Mouse (Mus musculus): ENCODE data around the gene L2hgdh.
"Not testable (repeated sequence)": the region's sequence is repeated elsewhere in the genome, so short reads cannot be mapped to it uniquely, and the experiment has no call there.

Gene L2hgdh

DNA sequence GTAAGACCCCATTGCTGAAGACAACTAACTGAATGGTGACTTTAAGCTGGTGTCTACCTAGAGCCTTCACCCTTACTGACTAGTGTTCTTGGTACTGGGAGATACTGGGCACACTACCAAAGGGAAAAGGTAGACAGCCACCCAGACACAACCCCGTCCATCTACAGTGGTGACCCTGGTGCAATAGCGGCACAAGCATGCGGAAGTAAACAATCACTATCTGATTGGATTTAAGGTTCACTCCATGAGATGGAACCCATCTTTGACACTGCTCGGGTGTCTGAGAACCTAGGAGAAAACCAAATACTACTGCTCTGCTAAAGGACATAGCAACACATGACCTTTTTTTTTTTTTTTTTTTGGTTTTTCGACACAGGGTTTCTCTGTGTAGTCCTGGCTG is 63.0 kb downstream of the L2hgdh start:
- no peak for DNase-seq

DNA sequence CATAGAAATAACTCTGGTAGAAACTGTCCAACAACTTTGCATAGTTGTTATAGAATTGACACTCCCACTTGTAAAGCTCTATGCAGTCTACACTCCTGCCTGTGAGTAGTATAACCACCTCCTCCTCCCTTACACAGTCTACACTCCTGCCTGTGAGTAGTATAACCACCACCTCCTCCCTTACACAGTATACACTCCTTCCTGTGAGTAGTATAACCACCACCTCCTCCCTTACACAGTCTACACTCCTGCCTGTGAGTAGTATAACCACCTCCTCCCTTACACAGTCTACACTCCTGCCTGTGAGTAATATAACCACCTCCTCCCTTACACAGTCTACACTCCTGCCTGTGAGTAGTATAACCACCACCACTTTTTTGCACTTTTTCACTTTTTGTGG is 70.7 kb downstream of the L2hgdh start:
- DNase-seq = not testable (repeated sequence)

DNA sequence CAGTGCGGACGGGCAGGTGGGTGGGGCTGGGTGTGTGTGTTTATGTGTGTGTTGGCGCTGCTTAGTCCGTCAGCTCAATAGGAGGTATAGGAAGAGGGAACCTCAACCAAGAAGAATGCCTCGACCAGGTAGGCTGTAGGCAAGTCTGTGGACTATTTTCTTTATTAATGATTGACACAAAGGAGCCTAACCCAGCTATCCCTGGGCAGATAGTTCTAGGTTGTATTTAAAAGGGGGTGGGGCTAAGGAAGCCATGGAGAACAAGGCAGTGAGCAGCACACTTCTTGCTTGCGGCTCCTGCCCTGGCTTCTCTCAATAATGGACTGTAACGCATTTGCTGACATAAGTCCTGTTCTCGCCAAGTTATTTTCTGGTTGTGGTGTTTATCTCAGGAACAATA is 75.2 kb downstream of the L2hgdh start:
- DNase-seq = no peak

DNA sequence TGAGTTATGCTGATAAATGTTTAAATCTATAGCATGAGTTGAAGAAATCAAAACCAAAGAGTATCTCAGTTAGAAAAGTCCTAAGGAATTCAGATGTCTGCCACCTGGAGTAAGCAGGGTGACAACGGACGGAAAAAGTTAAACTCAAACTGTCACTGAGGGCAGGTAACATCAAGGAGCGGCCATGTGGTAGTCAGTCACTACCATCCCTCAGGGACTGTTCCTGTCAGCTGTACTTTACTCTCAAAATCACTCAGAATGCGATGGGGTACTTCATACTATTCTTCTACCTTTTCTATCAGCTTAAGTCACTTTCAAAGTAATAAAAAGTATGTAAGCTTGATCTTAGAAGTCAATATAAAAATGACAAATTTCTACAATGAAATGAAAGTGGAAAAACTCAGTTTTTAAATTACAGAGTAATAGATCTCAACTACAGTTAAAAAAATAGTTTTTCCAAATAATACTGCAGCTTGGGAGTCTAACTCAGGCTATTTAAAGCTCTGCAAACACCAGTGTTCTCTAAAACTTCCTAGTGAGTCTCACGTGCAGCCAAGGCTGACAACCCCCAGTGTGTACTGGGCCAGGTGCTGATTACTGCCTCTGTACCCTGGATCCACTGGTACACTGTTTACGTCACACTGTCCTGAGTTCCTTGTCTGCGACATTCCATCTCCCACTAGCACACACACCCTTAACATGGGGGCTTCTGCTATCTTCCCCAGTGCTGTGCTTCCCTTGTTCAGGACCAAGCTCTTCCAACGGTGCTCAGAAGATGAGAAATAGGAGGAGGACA is 78.7 kb downstream of the L2hgdh start:
- DNase-seq = no peak

DNA sequence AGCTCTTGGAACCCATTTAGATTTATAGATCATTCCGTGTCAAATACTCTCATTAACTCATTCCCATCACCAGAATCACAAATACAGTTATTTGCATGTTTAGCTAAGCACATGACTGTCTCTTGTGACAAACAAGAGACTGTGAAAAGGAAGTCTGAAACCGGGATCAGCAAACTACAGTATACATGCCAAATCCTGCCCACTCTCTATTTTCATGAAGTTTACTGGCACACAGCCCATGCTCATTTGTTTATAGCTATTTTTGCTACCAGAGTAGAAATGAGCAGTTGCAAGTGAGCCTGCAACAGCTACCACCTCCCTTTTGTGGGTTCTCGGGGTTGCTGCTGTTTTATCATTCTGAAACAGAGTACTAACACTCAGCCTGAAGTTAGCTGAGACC is 79.8 kb downstream of the L2hgdh start:
- DNase-seq = peak; percentile 61

DNA sequence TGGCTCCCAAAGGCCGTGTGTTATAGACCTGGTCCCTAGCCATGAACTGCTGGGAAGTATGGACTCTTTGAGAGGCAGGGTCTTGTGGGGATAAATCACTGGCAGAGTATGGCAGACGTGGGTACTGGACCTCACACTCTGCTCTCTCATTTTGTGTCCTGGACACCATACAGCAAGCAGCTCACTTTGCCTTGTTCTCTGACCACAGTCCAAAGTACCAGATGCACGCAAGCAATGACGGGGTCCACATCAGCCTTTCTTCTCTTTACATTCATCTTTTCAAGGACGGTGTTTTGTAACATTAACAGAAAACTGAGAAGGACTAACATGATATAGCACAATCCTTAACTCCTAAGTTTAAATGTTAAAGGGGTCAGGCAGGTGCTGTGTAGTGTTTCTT is 81.8 kb downstream of the L2hgdh start:
- no peak for DNase-seq

Data from kidney, postnatal 10 days (tissue).